Mouse (Mus musculus): Measurements from ENCODE around the gene Sult1b1. TPM values are rescaled to one million over a fixed set of nuclear protein-coding genes. Genes with fewer than 3 reads are reported as not detected.
"Not testable (repeated sequence)": the region's sequence is repeated elsewhere in the genome, so short reads cannot be mapped to it uniquely, and the experiment has no call there.

Gene Sult1b1
- total RNA-seq (2021): under 1 TPM; 0.56 to 0.99 TPM
- long read RNA-seq, experiment 1: 0 reads
- long read RNA-seq, experiment 2: 0 reads

DNA sequence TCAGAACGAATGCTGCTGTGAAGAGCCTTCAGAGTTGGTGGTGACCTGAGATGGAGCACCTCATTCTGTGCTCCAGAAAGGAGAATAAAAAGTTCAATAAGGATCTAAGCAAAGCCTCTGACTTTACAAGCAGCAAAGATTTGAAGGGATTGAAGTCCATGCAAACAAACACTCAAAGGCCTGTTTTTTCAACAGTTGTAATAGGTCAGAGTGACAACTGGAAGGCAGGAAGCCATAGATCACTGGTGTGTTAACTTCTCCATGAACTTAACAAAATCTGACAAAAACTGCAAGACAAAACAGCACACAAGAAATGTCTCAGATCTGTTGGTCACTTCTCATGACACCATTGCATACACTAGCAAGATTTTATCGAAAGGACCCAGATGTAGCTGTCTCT, at the start of gene Sult1b1:
Sult1b1 (minus strand) TSS at position 85 of the 400 bp plus-strand sequence.
- no peak for DNase-seq (ENCODE audit: low spot score in 2 of 2)

DNA sequence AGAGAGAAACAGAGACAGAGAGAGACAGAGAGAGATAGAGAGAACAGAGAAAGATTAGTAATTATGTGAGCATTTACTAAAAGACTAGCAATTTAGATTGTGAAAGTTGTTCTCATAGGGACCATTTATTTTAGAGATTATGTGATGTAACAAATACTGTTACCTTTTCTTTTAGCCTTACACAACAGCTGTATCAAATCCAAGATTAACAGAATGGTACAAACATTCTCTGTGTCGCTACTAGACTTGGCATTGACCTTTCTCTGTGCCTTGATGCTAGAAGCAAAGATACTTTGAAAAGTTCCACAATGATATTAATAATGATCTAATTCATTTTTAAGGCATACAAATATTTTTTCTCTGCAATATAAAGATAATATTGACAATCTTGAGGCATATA, 42.4 kb upstream of the Sult1b1 start:
- DNase-seq (ENCODE audit: low spot score in 2 of 2): no peak

DNA sequence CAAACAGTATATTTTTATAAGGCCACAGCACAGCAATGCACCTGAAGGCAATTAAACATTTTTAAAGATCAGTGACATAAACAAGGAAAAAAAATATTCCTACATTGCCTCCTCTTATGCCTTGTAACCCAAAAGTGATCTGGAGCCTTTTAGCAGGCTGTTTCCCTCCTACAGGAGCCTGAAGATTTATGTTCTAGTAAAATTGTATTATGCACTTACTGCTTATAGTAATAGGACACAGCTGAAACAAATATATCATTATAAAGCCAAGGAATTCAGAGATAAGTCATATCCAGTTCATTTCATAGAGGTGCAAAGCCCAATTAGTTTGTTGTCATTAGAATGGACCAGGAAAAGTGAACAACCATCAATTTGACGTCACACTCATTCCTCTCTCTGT, 36.2 kb upstream of the Sult1b1 start:
- DNase-seq (ENCODE audit: low spot score in 2 of 2): no peak

- DNase-seq (ENCODE audit: low spot score in 2 of 2): no peak
These were observed 35.5 kb upstream of the Sult1b1 start for GRCm38 (mm10) chr5:87573490-87573889.

DNA sequence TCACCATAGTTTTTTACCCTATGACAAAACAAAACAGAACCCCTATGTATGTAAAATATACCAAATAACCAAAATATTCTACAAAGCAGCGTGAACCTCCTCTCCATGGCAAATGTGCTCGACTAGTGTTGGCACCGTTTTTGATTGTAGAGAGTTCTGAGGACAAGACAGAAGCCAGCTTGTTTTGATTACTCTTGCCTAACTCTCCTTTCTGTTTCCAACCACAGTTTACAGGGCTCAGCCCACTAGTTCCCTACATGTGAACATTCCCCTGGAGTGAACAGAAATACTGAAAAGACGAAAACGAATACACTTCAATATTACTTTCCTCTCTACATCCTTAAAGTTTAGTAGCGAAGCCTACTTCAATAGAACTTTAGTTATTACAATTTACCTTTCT, 34.8 kb upstream of the Sult1b1 start:
- no peak for DNase-seq (ENCODE audit: low spot score in 2 of 2)

DNA sequence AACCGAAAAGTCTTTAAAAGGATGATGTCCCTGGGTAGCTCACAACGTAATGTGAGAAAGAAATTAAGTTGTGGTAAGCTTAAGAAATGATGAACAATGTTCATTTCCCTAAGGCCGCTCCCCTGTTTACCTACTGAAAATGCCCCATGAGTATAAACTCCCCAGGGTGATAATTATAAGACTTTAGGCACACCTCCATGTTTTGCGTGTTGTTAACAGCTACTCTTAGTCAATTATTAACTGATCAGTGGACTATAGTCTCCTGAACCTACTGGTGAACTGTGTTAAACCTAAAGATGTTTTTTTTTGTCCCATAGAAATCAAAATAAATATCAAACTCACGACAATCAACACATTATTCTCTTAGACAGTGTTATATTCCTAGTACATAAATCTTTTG, 30.9 kb upstream of the Sult1b1 start, which contains the start of gene Sult1d1:
Sult1d1 (minus strand) TSS at position 183 of the 400 bp plus-strand sequence.
- DNase-seq (ENCODE audit: low spot score in 2 of 2): no peak

DNA sequence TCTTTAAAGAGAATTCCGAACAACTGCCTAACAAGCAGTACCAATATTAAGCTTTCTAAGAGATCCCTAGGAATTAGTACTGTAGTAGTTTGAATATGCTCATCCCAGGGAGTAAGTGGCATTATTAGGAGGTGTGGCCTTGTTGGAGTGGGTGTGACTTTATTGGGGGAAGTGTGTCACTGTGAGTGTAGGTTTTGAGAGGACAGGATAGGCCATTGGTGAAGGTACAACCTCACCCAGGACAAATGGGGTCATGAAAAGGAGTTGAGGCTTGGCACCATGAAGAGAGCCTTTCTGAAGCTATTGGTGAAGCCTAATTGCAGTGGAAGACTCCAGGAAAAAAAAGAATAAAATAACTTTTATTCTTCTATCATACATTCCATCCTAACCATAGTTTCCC, 29.3 kb upstream of the Sult1b1 start:
- DNase-seq (ENCODE audit: low spot score in 2 of 2): no peak

- no peak for DNase-seq (ENCODE audit: low spot score in 2 of 2)
These were observed 25.0 kb upstream of the Sult1b1 start for GRCm38 (mm10) chr5:87562966-87563365.

DNA sequence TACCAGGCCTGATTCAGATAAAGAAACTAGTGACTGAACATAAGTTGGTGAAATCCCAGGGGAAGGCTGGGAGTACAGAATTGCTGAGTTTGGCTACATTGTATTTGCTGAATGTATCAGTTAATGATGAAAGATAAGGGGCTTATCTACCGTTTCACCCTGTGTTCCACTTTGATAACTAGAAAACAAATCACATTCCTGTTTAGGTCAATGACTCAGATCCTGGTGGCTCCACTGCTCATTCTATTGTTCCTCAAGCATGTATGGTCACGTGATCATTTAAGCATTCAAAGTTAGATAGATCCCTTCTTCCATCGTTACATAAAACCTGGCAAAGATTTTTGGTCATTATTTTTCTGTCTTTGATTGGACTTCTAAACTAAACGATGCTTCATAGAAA, 24.5 kb upstream of the Sult1b1 start:
- DNase-seq (ENCODE audit: low spot score in 2 of 2): no peak

- no peak for DNase-seq (ENCODE audit: low spot score in 2 of 2)
These were observed 22.1 kb upstream of the Sult1b1 start for GRCm38 (mm10) chr5:87560145-87560544.

DNA sequence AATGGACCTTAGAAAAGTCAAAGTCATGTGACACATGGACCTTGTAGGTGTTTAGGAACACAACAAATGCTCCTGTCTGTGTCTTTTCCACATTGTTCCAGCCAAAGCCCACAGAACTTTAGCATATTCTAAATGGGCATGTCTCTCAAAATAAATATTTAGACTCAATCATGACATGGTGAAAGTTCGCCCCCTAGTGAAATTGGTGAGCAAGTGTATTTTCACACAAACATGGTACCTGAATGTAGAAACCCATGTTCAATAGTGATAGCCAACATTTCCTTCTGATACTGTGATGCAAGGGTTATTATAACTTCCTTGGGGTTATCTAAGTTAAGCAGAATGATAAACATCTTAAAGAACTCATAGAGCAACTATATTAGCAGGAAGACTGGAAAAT, 12.9 kb upstream of the Sult1b1 start:
- no peak for DNase-seq (ENCODE audit: low spot score in 2 of 2)

DNA sequence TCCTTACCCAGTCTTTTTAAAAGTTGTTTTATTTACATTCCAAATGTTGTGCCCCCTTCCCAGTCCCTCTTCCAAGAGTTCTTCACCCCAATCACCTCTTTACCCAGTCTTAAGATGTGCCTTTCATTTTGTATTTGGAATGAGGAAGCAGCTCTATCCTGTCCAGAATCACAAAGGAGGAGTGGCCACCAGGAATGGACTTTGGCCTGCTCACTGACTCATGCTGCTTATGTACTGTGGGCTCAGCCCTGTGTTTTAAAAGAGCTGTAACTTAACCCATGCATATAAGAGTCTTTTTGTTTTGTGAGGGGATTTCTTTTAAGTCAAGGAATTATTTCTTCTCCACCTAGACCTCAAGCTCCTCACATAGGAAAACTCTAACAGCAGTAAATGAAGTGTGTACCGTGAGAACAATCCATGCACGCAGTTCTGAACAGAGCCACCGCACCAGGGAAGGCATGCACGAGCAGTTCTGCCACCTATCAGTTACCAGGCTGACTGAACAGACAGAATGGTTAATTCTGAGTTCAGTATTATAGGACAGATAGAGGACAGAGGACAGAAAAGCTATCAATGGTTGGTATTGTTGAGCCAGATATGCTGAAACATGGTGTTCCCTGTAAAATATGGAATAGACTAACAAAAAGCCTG, 1.9 kb downstream of the Sult1b1 start:
- DNase-seq (ENCODE audit: low spot score in 2 of 2): no peak

DNA sequence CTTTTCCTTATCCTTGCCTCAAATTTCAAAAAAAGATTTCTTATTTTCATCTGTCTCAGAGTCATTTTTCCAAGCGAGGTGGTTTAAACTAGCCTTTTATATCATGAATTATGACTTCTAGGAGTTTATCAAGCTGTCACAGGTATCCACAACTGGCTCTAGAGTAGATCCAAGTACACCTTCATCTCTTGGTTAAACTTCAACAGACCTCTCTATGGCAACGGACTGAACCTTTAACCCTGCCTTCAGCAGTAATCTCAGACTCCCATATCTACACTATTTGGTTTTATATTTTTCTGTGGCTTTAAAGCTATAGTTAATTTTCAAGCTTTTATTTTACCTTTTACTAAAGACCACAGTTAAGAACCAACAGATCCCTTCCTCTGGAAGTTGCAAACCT, 5.7 kb downstream of the Sult1b1 start:
- DNase-seq (ENCODE audit: low spot score in 2 of 2): no peak

DNA sequence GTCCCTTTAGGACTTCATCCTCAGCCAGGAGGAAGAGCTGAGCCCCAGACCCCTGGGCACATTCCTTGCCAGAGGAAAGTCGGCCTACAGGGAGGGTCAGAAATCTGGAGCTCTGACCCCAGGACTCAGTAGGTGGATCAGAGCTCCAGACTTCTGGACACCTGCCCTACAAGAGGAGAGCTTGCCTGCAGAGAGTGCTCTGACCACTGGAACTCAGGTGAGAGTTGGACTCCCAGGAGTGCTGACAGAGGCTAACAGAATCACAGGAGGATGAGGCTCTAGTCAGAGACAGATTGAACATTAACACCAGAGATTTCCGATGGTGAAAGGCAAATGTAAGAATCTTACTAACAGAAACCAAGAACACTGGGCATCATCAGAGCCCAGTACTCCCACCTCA, 14.4 kb downstream of the Sult1b1 start:
- DNase-seq (ENCODE audit: low spot score in 2 of 2): not testable (repeated sequence)

GRCm38 (mm10) chr5:87505776-87506458, 32.1 kb downstream of the Sult1b1 start:
- DNase-seq (ENCODE audit: low spot score in 2 of 2): no peak

DNA sequence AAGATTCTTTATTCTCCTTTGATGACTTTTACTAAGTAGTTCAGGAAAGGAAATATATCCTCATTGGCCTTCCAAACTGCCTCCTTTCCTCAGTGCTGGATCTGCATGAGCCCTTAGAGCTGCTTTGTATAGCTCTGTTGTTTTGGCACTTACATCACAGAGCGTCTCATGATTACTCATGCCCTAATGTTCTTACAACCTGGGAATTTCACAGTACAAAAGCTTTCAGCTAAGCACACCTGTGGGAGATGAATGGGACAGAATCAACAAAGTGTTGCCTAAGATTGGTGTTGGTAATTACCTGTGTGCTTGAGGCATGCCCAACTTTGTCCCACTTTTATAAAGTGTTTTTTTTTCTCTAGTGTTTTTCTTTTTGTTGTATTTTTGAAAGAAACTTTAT, 35.3 kb downstream of the Sult1b1 start:
- no peak for DNase-seq (ENCODE audit: low spot score in 2 of 2)

- no peak for DNase-seq (ENCODE audit: low spot score in 2 of 2)
These were observed 38.7 kb downstream of the Sult1b1 start for GRCm38 (mm10) chr5:87499341-87499740.

- DNase-seq (ENCODE audit: low spot score in 2 of 2): no peak
These were observed 39.1 kb downstream of the Sult1b1 start for GRCm38 (mm10) chr5:87498936-87499335.

- no peak for DNase-seq (ENCODE audit: low spot score in 2 of 2)
These were observed 47.2 kb downstream of the Sult1b1 start, which contains the start of gene Ugt2a1 for GRCm38 (mm10) chr5:87490771-87491170. Gene Ugt2a1 (minus strand): TSS chr5:87490871.

- DNase-seq (ENCODE audit: low spot score in 2 of 2): not testable (repeated sequence)
These were observed 51.3 kb downstream of the Sult1b1 start, which contains the start of gene Gm43638 for GRCm38 (mm10) chr5:87486706-87487105. Gene Gm43638 (minus strand): TSS chr5:87486806.

GRCm38 (mm10) chr5:87482160-87482559, 55.8 kb downstream of the Sult1b1 start, which contains the start of gene Ugt2a2:
Gene Ugt2a2 (minus strand): TSS chr5:87482260.
- no peak for DNase-seq (ENCODE audit: low spot score in 2 of 2)

Data from adrenal gland, postnatal 4 days (tissue).